Mouse (Mus musculus): ENCODE results near the gene Iqcm. TPM values are rescaled to one million over a fixed set of nuclear protein-coding genes. Genes with fewer than 3 reads are reported as not detected.
"Not testable (repeated sequence)": the region's sequence is repeated elsewhere in the genome, so short reads cannot be mapped to it uniquely, and the experiment has no call there.

The Iqcm gene
- 0.08 TPM in 1 of 2 replicates, not detected in the other for polyA plus RNA-seq (2012; rRNA removed)

GRCm38 (mm10) chr8:75448394-75448793, at the start of gene Iqcm:
TSS of gene Iqcm (plus strand) at chr8:75448694.
- TF ChIP-seq POLR2A (IDR thresholded peaks at IDR 0.05; ENCODE audit: borderline replicate concordance, extremely low read depth, insufficient read depth, insufficient read length, poor library complexity, severe bottlenecking) (no peak), CTCF (IDR thresholded peaks at IDR 0.05; ENCODE audit: borderline replicate concordance, extremely low read depth, insufficient read depth, insufficient read length) (no peak)

GRCm38 (mm10) chr8:75406489-75406888, 42.0 kb upstream of the Iqcm start, which contains the start of gene Gm10358:
TSS of gene Gm10358 (minus strand) at chr8:75406589.
- no peak for DNase-seq (ENCODE audit: low read depth)

More at GRCm38 (mm10) chr8:75448394-75448793, at the start of gene Iqcm:
- no peak for DNase-seq (ENCODE audit: low read depth)

GRCm38 (mm10) chr8:75415696-75416095, 32.8 kb upstream of the Iqcm start:
- not testable (repeated sequence) for DNase-seq (ENCODE audit: low read depth)

More at GRCm38 (mm10) chr8:75406489-75406888, 42.0 kb upstream of the Iqcm start, which contains the start of gene Gm10358:
- TF ChIP-seq POLR2A (IDR thresholded peaks at IDR 0.05; ENCODE audit: borderline replicate concordance, extremely low read depth, insufficient read depth, insufficient read length, poor library complexity, severe bottlenecking) (no peak), CTCF (IDR thresholded peaks at IDR 0.05; ENCODE audit: borderline replicate concordance, extremely low read depth, insufficient read depth, insufficient read length) (no peak)

GRCm38 (mm10) chr8:75476756-75477155, 28.3 kb downstream of the Iqcm start:
- DNase-seq (ENCODE audit: low read depth), result peak; percentile 12
- TF ChIP-seq CTCF (IDR thresholded peaks at IDR 0.05; ENCODE audit: borderline replicate concordance, extremely low read depth, insufficient read depth, insufficient read length), result no peak
- TF ChIP-seq POLR2A (IDR thresholded peaks at IDR 0.05; ENCODE audit: borderline replicate concordance, extremely low read depth, insufficient read depth, insufficient read length, poor library complexity, severe bottlenecking), result no peak

- no peak for TF ChIP-seq POLR2A (IDR thresholded peaks at IDR 0.05; ENCODE audit: borderline replicate concordance, extremely low read depth, insufficient read depth, insufficient read length, poor library complexity, severe bottlenecking)
- TF ChIP-seq CTCF (IDR thresholded peaks at IDR 0.05; ENCODE audit: borderline replicate concordance, extremely low read depth, insufficient read depth, insufficient read length), result no peak
- no peak for DNase-seq (ENCODE audit: low read depth)
Measured at GRCm38 (mm10) chr8:75489035-75489678, 40.7 kb downstream of the Iqcm start.

DNA sequence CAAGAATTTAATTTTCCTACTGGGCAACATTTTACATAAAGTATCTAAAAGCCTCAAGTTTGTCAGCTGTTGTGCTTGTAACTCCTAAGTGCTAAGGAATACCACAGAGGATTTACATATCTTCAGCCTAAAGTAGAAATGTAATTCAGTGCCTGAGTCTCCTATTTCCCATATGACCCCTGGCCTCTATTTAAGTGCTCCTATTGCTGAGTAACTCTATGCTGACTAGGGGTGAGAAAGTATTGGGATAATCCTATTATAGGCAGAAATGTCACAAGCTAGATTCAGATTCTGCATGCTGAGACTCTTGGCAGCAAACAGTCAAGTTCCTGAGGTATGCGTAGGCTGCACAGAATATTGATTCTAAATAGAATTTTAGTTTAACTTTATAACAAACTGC, 60.8 kb downstream of the Iqcm start:
- no peak for TF ChIP-seq POLR2A (IDR thresholded peaks at IDR 0.05; ENCODE audit: borderline replicate concordance, extremely low read depth, insufficient read depth, insufficient read length, poor library complexity, severe bottlenecking)
- no peak for TF ChIP-seq CTCF (IDR thresholded peaks at IDR 0.05; ENCODE audit: borderline replicate concordance, extremely low read depth, insufficient read depth, insufficient read length)
- peak; percentile 17 for DNase-seq (ENCODE audit: low read depth)

DNA sequence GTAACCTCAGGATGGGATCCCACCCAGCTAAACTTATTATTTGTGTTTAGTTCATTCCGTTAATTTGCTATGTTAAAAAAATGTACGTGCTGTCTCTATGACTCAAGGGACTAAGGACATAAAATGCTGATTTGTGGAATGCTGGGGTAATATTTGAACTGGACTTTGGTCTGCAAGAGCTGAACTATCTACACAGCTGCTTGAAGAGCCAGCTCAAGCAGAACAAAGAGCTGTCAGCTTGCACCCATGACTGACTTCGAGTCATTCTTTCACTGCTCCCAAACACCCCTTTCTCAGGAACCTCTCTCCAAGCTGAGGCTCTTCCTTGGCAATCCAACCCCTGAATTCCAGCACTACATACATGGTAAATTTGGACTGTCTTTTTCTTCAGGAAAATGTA, 65.3 kb downstream of the Iqcm start:
- DNase-seq (ENCODE audit: low read depth), result no peak
- TF ChIP-seq POLR2A (IDR thresholded peaks at IDR 0.05; ENCODE audit: borderline replicate concordance, extremely low read depth, insufficient read depth, insufficient read length, poor library complexity, severe bottlenecking) (no peak), CTCF (IDR thresholded peaks at IDR 0.05; ENCODE audit: borderline replicate concordance, extremely low read depth, insufficient read depth, insufficient read length) (no peak)

DNA sequence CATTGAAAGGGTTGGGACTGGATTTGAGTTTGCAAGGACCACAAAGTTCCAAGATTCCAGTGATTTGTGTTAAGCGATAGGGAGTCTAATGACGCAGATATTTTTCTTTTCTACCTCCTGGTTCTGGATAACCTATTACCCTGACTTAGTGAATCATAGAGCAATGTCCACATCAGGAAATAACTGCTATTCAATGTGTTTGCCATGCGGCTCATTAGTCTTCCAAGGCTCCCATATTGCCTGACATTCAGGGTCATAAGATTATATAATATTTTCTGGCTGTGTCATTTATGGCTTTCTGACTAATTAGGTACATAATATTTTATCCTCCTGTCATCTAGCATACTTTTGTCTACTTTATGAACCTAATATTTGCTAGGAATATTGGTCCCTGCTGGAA, 100.8 kb downstream of the Iqcm start:
- TF ChIP-seq CTCF (IDR thresholded peaks at IDR 0.05; ENCODE audit: borderline replicate concordance, extremely low read depth, insufficient read depth, insufficient read length), result no peak
- TF ChIP-seq POLR2A (IDR thresholded peaks at IDR 0.05; ENCODE audit: borderline replicate concordance, extremely low read depth, insufficient read depth, insufficient read length, poor library complexity, severe bottlenecking), result no peak
- no peak for DNase-seq (ENCODE audit: low read depth)

DNA sequence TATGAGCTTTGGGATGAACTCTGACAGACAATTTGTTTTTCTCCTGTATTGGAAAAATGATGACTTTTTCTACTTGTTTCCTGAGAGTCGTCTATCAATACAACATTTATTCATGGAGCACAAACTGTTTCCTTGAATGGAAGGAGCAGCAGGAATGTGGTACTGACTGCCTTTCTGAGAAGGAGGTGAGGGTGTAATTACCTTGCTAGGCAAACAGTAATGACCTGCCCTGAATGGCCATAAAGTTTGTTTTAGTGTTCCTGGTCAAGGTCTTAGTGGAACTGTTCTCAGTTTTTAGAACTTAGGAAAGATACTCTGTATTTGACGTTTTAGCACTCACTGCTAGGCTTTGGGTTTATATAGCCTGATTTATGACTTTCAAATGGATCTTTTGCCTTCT, 147.8 kb downstream of the Iqcm start:
- DNase-seq (ENCODE audit: low read depth), result no peak
- TF ChIP-seq CTCF (IDR thresholded peaks at IDR 0.05; ENCODE audit: borderline replicate concordance, extremely low read depth, insufficient read depth, insufficient read length) (no peak), POLR2A (IDR thresholded peaks at IDR 0.05; ENCODE audit: borderline replicate concordance, extremely low read depth, insufficient read depth, insufficient read length, poor library complexity, severe bottlenecking) (no peak)

GRCm38 (mm10) chr8:75642958-75643357, 194.5 kb downstream of the Iqcm start:
- no peak for DNase-seq (ENCODE audit: low read depth)
- no peak for TF ChIP-seq POLR2A (IDR thresholded peaks at IDR 0.05; ENCODE audit: borderline replicate concordance, extremely low read depth, insufficient read depth, insufficient read length, poor library complexity, severe bottlenecking)
- TF ChIP-seq CTCF (IDR thresholded peaks at IDR 0.05; ENCODE audit: borderline replicate concordance, extremely low read depth, insufficient read depth, insufficient read length), result no peak

GRCm38 (mm10) chr8:75659287-75659686, 210.8 kb downstream of the Iqcm start:
- peak; percentile 52 for DNase-seq (ENCODE audit: low read depth)
- TF ChIP-seq POLR2A (IDR thresholded peaks at IDR 0.05; ENCODE audit: borderline replicate concordance, extremely low read depth, insufficient read depth, insufficient read length, poor library complexity, severe bottlenecking), result no peak
- no peak for TF ChIP-seq CTCF (IDR thresholded peaks at IDR 0.05; ENCODE audit: borderline replicate concordance, extremely low read depth, insufficient read depth, insufficient read length)

DNA sequence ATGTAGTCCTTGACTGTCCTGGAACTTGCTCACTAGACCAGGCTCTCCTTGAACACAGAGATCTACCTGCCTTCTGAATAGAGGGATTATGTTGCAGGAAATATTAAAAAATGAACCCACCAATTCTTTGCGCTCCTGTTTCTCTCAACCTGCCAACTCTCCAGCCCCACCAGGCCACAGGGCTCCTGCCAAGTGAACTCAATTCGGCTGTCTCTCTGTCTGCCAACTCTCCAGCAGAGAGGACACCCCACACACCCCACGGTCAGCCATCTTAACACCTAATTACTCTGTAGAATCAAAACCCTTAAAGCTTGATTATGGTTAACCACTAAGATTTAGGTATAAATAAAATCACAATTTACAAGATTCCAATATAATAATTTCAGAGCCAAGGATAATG, 298.1 kb downstream of the Iqcm start:
- TF ChIP-seq POLR2A (IDR thresholded peaks at IDR 0.05; ENCODE audit: borderline replicate concordance, extremely low read depth, insufficient read depth, insufficient read length, poor library complexity, severe bottlenecking) (no peak), CTCF (IDR thresholded peaks at IDR 0.05; ENCODE audit: borderline replicate concordance, extremely low read depth, insufficient read depth, insufficient read length) (no peak)
- no peak for DNase-seq (ENCODE audit: low read depth)
